17 mouse cellular contexts compared by ENCODE assay signal in genomic region chr1:71472691-71473090, GRCm38 (mm10). TPM values are rescaled to one million over a fixed set of nuclear protein-coding genes. Genes with fewer than 3 reads are reported as not detected.
"Had no signal": no experiment of that assay in that cellular context is flagged by ENCODE, and none has a peak within 500 bp of the region (broad histone marks: within the 10 kb centered on the region; RNA-seq: fewer than 3 reads in every experiment).

No protein-coding gene starts in this region.

- DNase-seq: retina, postnatal 1 day; right cerebral cortex, adult 18-20 months; right cerebral cortex, postnatal 14 days; right cerebral cortex, postnatal 25 days; right cerebral cortex, postnatal 4 days; spleen, adult 18-20 months; thymus, adult 18-20 months; thymus, adult 2 months; thymus, postnatal 14 days; thymus, postnatal 25 days; thymus, postnatal 36 days; thymus, postnatal 4 days had no signal

RNA-seq across cellular contexts. Expression of gene Abca12, which starts 58.0 kb away (rescaled TPM):
- polyA plus RNA-seq: small intestine, adult 2 months; spleen, adult 2 months; stomach, embryonic 14.5 days; thymus, postnatal 0 days; urinary bladder, adult 2 months had no signal
